Mouse (Mus musculus) central nervous system, embryonic 14 days (tissue): ENCODE measurements around the gene Srsf1. TPM values are rescaled to one million over a fixed set of nuclear protein-coding genes. Genes with fewer than 3 reads are reported as not detected.

Experiments
- polyA plus RNA-seq: library from polyadenylated mRNA; depleted of rRNA; stranded (reverse); fragments of >200 nt; gene quantifications from 2 replicates; pipeline ENCODE4 v1.2.3, GENCODE M21; 2012; rRNA removed

Gene Srsf1
- polyA plus RNA-seq: 551 and 648 TPM in 2 replicates

GRCm38 (mm10) chr11:88046944-88047794 is at the start of gene Srsf1:
TSS of gene Srsf1 (plus strand) at chr11:88047373.

GRCm38 (mm10) chr11:88067586-88068410 is 20.6 kb downstream of the Srsf1 start, which contains the start of gene Vezf1:
TSS of gene Vezf1 (plus strand) at chr11:88068279.

GRCm38 (mm10) chr11:88098021-88098729 is 51.0 kb downstream of the Srsf1 start, which contains the start of gene Cuedc1:
TSS of gene Cuedc1 (plus strand) at chr11:88098058.

Other genes starting within 250 kb of the Srsf1 start
- gene Lpo, start 219.1 kb upstream of the Srsf1 start, polyA plus RNA-seq: 0.37 and 0.76 TPM in 2 replicates
- 25.0 and 26.8 TPM in 2 replicates for gene Mks1, start 194.2 kb upstream of the Srsf1 start, polyA plus RNA-seq
- gene Epx, start 171.8 kb upstream of the Srsf1 start, polyA plus RNA-seq: 0.20 and 0.24 TPM in 2 replicates
- gene Olfr462, start 155.1 kb upstream of the Srsf1 start, polyA plus RNA-seq: not detected in 2 replicates
- not detected in 2 replicates for gene Olfr463, start 150.0 kb upstream of the Srsf1 start, polyA plus RNA-seq
- gene Olfr464, start 126.4 kb upstream of the Srsf1 start, polyA plus RNA-seq: 0.17 and 0.21 TPM in 2 replicates
- gene Dynll2, start 59.8 kb upstream of the Srsf1 start, polyA plus RNA-seq: 292 and 295 TPM in 2 replicates
- gene Vezf1, start 20.9 kb downstream of the Srsf1 start, polyA plus RNA-seq: 46.8 and 51.8 TPM in 2 replicates
- 48.4 and 53.1 TPM in 2 replicates for gene Cuedc1, start 50.7 kb downstream of the Srsf1 start, polyA plus RNA-seq
- 81.5 and 93.0 TPM in 2 replicates for gene Mrps23, start 157.0 kb downstream of the Srsf1 start, polyA plus RNA-seq
- 0.23 and 0.33 TPM in 2 replicates for gene Ccdc182, start 246.7 kb downstream of the Srsf1 start, polyA plus RNA-seq